Mouse (Mus musculus) stomach, postnatal 0 days (tissue): ENCODE measurements around the gene Ubac1.

Source experiments
- CTCF ChIP-seq: IDR thresholded peaks from 2 replicates; pipeline ENCODE4 v1.5.1; 2016; ENCODE audit warnings: antibody characterized with exemption, low read depth, mild to moderate bottlenecking, moderate library complexity
- EP300 ChIP-seq: optimal IDR thresholded peaks from 2 replicates; pipeline ENCODE3; 2016; ENCODE audit warnings: antibody characterized with exemption

- TF ChIP-seq CTCF (no peak), EP300 (no peak)
Measured at GRCm38 (mm10) chr2:25949291-25949690, 72.3 kb downstream of the Ubac1 start.
